In the genomic region with DNA sequence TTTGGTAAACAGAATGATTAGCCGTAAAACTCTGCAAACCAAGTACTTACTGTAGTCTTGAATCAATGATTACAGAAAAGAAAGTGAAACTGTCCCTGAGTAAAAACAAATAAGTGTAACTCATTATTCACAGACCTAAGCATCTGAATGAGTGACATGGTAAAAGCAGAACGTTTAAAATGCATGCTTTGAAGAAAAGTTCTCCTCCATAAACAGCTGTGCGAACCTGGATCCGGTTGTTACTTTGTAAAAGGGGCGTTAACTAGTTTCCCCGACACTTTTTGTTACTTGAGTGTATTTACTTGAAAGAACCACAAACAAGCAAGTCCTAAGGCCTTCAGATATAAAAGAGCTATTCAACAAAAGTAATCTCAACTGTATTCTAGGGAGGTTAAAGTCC, we compare ENCODE assay signal across 8 mouse cellular contexts. TPM values are rescaled to one million over a fixed set of nuclear protein-coding genes. Genes with fewer than 3 reads are reported as not detected.
DNase-seq lines count a peak whose midpoint lies in the region; ATAC-seq and TF ChIP-seq lines count a peak whose summit lies in the region.

No protein-coding gene starts in this region.

- ATAC-seq in heart, embryonic 15.5 days (replicated peaks; ENCODE audit: insufficient number of reproducible peaks, insufficient read depth, low FRiP score, low read depth): no peak
- no peak for ATAC-seq in forebrain, embryonic 15.5 days (replicated peaks)

- in situ Hi-C loops in CH12.LX (cut with MboI; ENCODE audit: low pct_ligation_motif_present, low pct_unique_long_range_greater_than_20kb, low sequenced_read_pairs): no loop called here

- no peaks in the 10 kb centered on the region for H3K27me3 ChIP-seq in heart, embryonic 15.5 days
- no peaks in the 10 kb centered on the region for H3K27me3 ChIP-seq in CH12.LX (replicated peaks)
- no peaks in the 10 kb centered on the region; the same call in 1 of the 2 replicates for H3K27me3 ChIP-seq in forebrain, embryonic 15.5 days
- H3K27me3 ChIP-seq in midbrain, embryonic 10.5 days (ENCODE audit: low read depth, poor library complexity, severe bottlenecking): no peaks in the 10 kb centered on the region

- DNase-seq in heart, postnatal 4 days: no peak
- no peak for DNase-seq in CH12.LX (ENCODE audit: extremely low read depth)
- DNase-seq in midbrain, embryonic 10.5 days (ENCODE audit: low spot score): no peak
- DNase-seq in urinary bladder, postnatal 25 days (ENCODE audit: low spot score): no peak
- no peak for DNase-seq in frontal cortex, postnatal 25 days (ENCODE audit: low spot score in 2 of 2)
- no peak for DNase-seq in layer of hippocampus, adult 18-20 months (ENCODE audit: low spot score in 2 of 2)

- dilution Hi-C loops in CH12.LX (cut with MboI; ENCODE audit: extremely low pct_ligation_motif_present, extremely low pct_unique_long_range_greater_than_20kb, low sequenced_read_pairs): no loop called here

- peak overlapping the region; percentile 99 for H3K4me3 ChIP-seq in heart, embryonic 15.5 days
- H3K4me3 ChIP-seq in CH12.LX (replicated peaks in 1 of 3; ENCODE audit: low read depth in 2 of 3, low read length in 2 of 3, poor library complexity in 1 of 3): peak overlapping the region; percentile 65 to 88 (median 83)
- peak overlapping the region; percentile 97 for H3K4me3 ChIP-seq in forebrain, embryonic 15.5 days
- H3K4me3 ChIP-seq in midbrain, embryonic 10.5 days: peak overlapping the region; percentile 89

- no peak for TF ChIP-seq RAD21 in CH12.LX (IDR thresholded peaks at IDR 0.05; ENCODE audit: low read depth, low read length)

- peak overlapping the region; percentile 77 for H3K4me2 ChIP-seq in heart, embryonic 15.5 days
- peak overlapping the region; percentile 78 for H3K4me2 ChIP-seq in CH12.LX (ENCODE audit: insufficient read depth, low read depth, poor library complexity, severe bottlenecking)
- peak overlapping the region; percentile 68 for H3K4me2 ChIP-seq in forebrain, embryonic 15.5 days (replicated peaks)

- H3K36me3 ChIP-seq in heart, embryonic 15.5 days: peaks cover 18% of the 10 kb centered on the region; the same call in 1 of the 2 replicates
- H3K36me3 ChIP-seq in CH12.LX (replicated peaks in 1 of 2; ENCODE audit: control insufficient read depth in 1 of 2, insufficient read depth in 1 of 2, low read length in 1 of 2): peaks cover 9 to 21% of the 10 kb centered on the region in 2 experiments
- peaks cover 18% of the 10 kb centered on the region for H3K36me3 ChIP-seq in forebrain, embryonic 15.5 days
- H3K36me3 ChIP-seq in midbrain, embryonic 10.5 days: peaks cover 22% of the 10 kb centered on the region

- TF ChIP-seq POLR2A in CH12.LX (IDR thresholded peaks at IDR 0.05; ENCODE audit: low read depth, low read length): no peak

- peaks cover 8% of the 10 kb centered on the region; the same call in 1 of the 2 replicates for H3K79me2 ChIP-seq in CH12.LX (replicated peaks; ENCODE audit: control insufficient read depth, extremely low read depth, insufficient read depth, poor library complexity, severe bottlenecking)

- peaks cover 14% of the 10 kb centered on the region for H3K4me1 ChIP-seq in heart, embryonic 15.5 days (replicated peaks)
- peaks cover 0 to 23% of the 10 kb centered on the region in 2 experiments; a peak in 2 of 4 replicates for H3K4me1 ChIP-seq in CH12.LX (ENCODE audit: control insufficient read depth in 1 of 2, insufficient read depth in 2 of 2)
- peaks cover 26% of the 10 kb centered on the region for H3K4me1 ChIP-seq in forebrain, embryonic 15.5 days
- peaks cover 29% of the 10 kb centered on the region for H3K4me1 ChIP-seq in midbrain, embryonic 10.5 days

- 0 out of 2 replicates have a peak, but pooled peaks have one; percentile 7 for TF ChIP-seq EP300 in CH12.LX (IDR thresholded peaks at IDR 0.05; ENCODE audit: low read length)

- H3K9me3 ChIP-seq in heart, embryonic 15.5 days (replicated peaks): no peaks in the 10 kb centered on the region
- no peaks in the 10 kb centered on the region for H3K9me3 ChIP-seq in CH12.LX (replicated peaks; ENCODE audit: low read length)
- H3K9me3 ChIP-seq in forebrain, embryonic 15.5 days: no peaks in the 10 kb centered on the region
- H3K9me3 ChIP-seq in midbrain, embryonic 10.5 days (replicated peaks): no peaks in the 10 kb centered on the region

- no peak for TF ChIP-seq CTCF in CH12.LX (conservative IDR thresholded peaks at IDR 0.05 in 1 of 2, IDR thresholded peaks at IDR 0.05 in 1 of 2; ENCODE audit: low read depth in 2 of 2, low read length in 2 of 2)

- 13% methylated on average over 6 of the region's 6 CpGs for WGBS in heart, embryonic 15.5 days
- 8% methylated on average over 6 of the region's 6 CpGs for WGBS in forebrain, embryonic 15.5 days
- 16% methylated on average over 6 of the region's 6 CpGs for WGBS in midbrain, embryonic 10.5 days

- peak overlapping the region; percentile 27; the same call in 1 of the 2 replicates for H3K27ac ChIP-seq in heart, embryonic 15.5 days
- no peak overlapping the region for H3K27ac ChIP-seq in CH12.LX (ENCODE audit: insufficient read depth, low read depth)
- no peak overlapping the region for H3K27ac ChIP-seq in forebrain, embryonic 15.5 days (replicated peaks)
- peak overlapping the region; percentile 95 for H3K27ac ChIP-seq in midbrain, embryonic 10.5 days (replicated peaks)

- H3K9ac ChIP-seq in heart, embryonic 15.5 days: peak overlapping the region; percentile 98
- H3K9ac ChIP-seq in CH12.LX (ENCODE audit: insufficient read depth, low read depth): peak overlapping the region; percentile 96
- peak overlapping the region; percentile 98 for H3K9ac ChIP-seq in forebrain, embryonic 15.5 days (replicated peaks)

TF ChIP-seq in CH12.LX, 34 proteins besides CTCF, POLR2A, EP300 and RAD21:
- TF ChIP-seq MXI1 (IDR thresholded peaks at IDR 0.05; ENCODE audit: low read depth, low read length): peak; percentile 16; the same call in 1 of the 2 replicates
- peak; percentile 78 for TF ChIP-seq SIN3A (IDR thresholded peaks at IDR 0.05; ENCODE audit: low read length)
- no peak for TF ChIP-seq MAZ (IDR thresholded peaks at IDR 0.05; ENCODE audit: low read depth, low read length)
- TF ChIP-seq ZC3H11A (IDR thresholded peaks at IDR 0.05; ENCODE audit: low read depth, low read length): no peak

RNA-seq across cellular contexts. Expression of a gene that starts 1.2 kb away (rescaled TPM):
- polyA plus RNA-seq in heart, embryonic 15.5 days (2015; fragmentation: Nextera tagmentation; extraction: Ambion mirVana): 10.3 and 12.9 TPM in 2 replicates
- 10 to 100 TPM; 14.3 to 15.3 TPM for total RNA-seq in heart, postnatal 4 days (2021)
- 7.1 TPM in 2 replicates for total RNA-seq in CH12.LX (2012; rRNA removed)
- 3.2 and 4.3 TPM in 2 replicates for total RNA-seq in CH12.LX (2014; rRNA removed)
- 14.6 and 15.2 TPM in 2 replicates for polyA plus RNA-seq in CH12.LX (2012; ENCODE audit: insufficient read length, low read depth)
- 30.4 and 30.7 TPM in 2 replicates for polyA plus RNA-seq in forebrain, embryonic 15.5 days (2015; fragmentation: Nextera tagmentation; extraction: Ambion mirVana)
- polyA plus RNA-seq in midbrain, embryonic 10.5 days (2016; fragmentation: Nextera tagmentation; extraction: Ambion mirVana): 26.9 and 32.1 TPM in 2 replicates
- 10 to 100 TPM; 20.7 to 21.3 TPM for total RNA-seq in layer of hippocampus, adult 18-20 months (2021)

Comparison
In these comparisons a context has a peak if more than half of its experiments do, and no peak if none do; other contexts are left out.
1. H3K27ac ChIP-seq: peak in heart, embryonic 15.5 days (single experiment) and midbrain, embryonic 10.5 days (single experiment); none in CH12.LX (single experiment) and forebrain, embryonic 15.5 days (single experiment).
2. Peak in every context shown above with its lines, with median percentiles within 50 percentile points of each other: H3K4me2 ChIP-seq, H3K4me3 ChIP-seq and H3K9ac ChIP-seq.